Mouse (Mus musculus): ENCODE results near the gene Xylt1. TPM values are rescaled to one million over a fixed set of nuclear protein-coding genes. Genes with fewer than 3 reads are reported as not detected.

Gene Xylt1
- 10 to 100 TPM; 18.9 to 21.4 TPM for total RNA-seq (2023)

GRCm38 (mm10) chr7:117380418-117381187 is at the start of gene Xylt1:
Xylt1 (plus strand) TSS chr7:117380979.

Measured in T-cell, adult 66 days (primary cell).